Mouse (Mus musculus) natural killer cell, adult 2 months (primary cell): Measurements from ENCODE around the gene Tspan17.

Experiments
- DNase-seq, 2 experiments: peaks; one replicate each; pipeline ENCODE4 v3.0.0; 2022; ENCODE audit warnings: low spot score in 2 of 2

Tspan17 gene

DNA sequence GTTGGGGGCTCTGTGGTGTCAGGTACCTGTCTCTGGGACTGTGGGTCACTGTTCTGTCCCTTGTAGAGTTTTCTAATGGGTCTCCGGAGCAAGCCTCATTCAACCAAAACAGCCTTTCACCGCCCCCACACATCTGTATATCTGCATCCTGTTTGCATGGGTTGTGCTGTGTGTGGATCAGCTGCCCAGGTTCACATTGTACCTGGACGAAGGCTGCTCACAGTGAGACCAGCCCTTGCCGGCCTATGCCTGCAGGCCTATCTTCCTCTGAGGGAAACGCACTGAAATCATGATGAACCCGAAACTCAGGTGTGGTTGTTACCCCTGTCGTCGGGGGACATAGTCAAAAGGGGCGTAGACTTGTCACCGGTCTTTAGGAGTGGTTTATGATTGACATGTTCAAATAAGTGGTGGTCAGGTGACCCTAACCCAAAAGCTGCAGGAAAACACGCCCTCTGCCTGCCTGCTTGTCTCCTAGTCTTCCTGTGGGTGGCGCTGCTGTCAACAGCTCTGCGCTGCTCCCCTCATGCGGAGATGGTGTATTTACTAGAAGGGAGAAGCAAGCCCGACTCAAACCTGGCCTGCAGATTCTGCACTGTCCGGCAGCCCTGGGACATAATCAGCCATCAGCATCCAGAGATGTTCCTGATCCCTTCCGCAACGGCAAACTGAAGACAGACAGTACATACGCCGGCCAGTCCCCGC is 16.1 kb downstream of the Tspan17 start:
- DNase-seq: no peak

DNA sequence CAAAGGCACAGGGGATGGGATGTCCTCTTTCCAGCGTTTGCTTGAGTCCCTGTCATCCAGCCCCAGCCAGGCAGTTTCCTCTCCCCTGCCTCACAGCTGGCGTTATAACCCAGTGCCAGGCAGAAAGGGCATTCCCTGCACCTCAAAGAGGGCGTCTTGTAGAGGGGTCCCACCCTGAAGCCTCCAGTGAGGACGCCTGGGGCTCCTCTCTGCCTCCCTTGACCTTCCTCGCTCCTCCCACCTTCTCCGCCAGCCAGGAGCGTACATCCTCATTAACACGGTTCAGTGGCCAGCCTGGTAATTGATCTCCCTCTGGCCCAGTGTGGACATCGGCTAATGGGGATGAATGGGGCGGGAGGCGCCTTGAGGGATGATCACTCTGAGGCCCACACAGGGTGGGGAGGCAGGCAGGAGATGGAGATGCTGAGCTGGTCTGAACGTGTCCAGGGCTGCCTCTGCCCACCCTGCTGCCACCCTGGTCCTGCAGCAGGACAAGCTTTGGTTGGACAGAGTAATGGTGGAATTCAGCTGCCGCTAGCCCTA is 17.3 kb downstream of the Tspan17 start:
- DNase-seq: no peak

DNA sequence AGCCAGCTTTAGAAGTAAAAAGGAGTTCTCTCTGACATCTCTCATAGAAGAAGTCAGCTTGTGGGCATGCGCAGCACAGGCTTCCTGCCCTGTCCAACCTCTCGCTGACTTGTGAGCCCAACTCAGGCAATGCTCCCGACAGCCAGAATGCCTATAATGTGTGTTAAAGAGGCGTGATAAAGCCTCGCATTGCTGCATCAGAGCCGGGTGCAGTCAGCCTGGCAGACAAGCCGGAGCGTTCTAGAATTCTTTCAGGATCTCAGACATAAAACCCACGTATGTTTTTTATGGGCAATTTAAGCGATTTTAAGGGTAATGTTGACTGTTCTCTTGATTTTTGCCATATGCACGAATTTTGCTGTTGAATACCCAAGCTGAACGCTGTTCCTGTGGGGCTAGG is 18.9 kb downstream of the Tspan17 start:
- DNase-seq: no peak

DNA sequence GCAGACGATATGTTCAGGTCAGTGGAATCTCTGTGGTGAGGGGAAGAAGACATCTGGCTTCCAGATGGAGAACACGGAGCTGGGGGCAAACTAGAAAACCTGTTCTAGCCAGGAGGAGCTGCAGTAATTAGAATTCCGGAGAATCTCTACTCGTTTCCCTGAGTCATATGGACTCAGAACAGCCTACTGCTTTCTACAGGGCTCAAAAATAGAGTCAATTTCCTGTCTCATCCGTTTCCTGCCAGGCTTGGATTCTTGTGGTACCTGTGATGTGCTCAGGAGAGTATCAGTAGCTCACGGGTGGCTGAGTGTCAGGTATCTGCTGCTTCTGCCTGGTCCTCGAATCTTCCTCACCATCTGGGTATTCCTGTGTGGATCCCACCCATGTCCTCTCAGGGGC is 22.3 kb downstream of the Tspan17 start:
- DNase-seq: no peak

DNA sequence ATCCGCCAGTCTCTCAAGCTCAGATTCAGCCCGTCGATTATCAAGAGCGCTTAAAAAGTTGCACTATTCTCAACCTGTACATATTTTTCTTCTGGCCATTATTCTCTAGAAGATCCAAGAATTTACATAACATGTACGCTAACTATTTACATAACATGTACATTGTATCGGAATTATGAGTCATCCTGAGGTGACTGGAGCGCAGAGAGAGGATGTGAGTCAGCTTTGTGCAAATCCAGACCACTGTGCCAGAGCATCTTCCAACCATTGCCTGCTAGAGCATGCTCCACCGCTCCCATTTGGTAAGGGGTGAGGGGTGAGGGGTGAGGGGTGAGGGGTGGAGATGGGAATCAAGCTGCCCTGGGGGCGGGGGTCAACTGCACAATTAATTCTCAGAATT is 24.2 kb downstream of the Tspan17 start:
- no peak for DNase-seq

DNA sequence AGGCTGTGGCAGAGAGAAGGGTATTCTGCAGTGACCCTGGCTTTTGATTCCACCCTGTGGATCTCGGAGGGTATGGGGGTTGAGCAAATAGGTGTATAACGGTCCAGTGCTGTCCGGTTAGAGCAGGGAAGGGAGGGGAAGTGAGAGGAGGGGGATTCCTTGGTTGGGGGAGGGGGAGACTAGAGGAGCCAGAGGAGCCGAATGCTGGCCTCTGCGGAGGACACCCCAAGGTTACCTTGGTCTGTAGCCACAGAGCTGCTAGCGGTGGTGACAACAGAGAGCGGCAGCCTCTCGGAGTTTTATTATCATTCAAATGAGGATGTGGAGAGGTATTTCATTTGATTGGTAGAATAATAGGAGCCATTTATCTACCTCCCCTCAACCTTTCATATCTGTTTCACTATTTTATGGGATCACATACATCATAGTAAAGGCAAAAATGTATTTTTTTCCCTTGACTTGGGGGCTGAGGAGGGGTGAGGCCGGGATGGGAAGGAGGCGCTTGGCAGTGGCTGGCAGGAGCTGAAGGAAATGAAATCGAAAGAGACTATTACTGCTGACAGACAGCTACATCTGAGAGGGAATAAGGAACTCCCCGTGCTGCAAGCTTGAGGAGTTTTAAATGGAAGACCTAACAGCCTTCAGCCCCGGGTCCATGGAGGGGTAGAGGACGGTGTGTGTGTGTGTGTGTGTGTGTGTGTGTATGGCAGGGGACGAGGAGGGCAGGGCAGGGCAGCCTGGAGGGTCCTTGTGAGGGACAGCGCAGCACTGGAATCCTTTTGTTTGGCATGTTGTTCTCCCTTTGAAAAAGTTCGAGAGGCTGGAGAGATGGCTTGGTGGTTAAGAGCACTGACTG is 29.4 kb downstream of the Tspan17 start:
- DNase-seq: no peak

DNA sequence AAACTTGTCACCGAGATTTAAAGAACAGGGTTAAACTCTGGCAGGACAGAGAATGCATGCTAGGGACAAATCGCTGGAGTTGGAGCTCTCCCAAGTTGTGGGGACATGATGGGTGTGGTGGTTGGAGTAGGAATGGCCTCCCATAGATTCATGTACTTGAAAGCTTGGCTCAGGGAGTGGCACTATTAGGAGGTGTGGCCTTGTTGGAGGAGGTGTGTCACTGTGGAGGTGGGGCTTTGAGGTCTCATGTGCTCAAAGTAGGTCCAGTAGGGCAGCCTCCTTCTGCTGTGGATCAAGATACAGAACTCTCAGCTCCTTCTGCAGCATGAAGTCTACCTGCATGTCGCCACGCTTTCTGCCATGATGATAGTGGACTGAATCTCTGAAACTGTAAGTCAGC is 31.9 kb downstream of the Tspan17 start:
- no peak for DNase-seq

DNA sequence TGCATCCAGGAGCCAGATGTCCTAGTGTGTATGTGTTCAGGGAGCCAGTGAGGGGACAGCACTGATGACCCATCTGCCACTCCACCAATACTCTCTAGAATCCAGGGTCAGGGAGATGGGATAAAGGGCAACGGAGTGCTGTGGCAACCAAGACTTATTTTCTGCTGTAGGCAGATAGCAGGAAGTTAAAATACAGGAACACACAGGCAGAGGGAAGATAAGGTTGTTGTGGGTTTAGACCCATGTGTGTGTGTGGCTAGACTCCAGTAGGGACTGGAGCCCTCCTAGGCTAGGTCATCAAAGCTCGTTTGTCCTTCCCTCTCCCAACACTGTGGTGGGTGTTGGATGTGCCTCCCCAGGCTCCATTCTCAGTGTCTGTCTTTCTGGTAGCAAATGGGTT is 32.8 kb downstream of the Tspan17 start:
- no peak for DNase-seq

DNA sequence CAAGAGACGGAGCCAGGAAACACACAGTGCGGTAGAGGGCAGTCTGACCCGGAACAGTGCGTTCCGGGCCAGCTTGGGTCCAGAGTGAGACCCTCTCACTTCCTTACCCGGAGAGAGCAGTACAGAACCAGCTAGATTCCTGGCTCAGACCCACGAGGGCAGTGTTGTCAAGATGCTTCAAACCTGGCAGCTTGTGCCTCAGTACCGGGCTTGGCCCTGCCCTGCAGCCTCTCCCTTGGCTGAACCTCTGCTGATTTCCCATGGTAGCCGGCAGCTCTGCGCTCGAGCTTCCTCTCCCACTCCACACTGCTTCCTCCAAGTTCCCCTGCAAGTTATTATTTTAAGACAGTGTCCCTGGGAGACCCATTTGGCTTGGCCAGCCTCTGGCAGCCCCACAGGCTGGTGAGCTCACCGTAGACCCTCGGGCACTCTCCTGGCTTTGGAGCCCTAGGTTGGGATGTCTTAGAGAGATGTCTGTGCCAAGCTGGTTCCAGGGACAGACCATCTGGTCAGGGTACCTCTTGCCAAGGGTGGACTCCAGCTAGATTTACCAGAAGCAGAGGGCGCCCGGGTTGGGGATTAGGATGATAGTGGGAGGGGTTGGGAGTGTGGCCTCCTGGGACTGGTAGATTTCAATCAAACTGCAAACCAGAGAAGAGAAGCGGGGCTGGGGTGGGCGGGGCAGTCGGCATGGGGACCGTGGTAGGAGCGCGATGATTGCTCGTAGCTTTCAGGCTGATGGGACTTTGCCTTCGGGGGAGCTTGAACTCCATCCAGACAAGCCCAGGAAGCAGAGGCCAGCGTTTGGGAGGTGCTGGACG is 35.1 kb downstream of the Tspan17 start:
- DNase-seq: no peak

DNA sequence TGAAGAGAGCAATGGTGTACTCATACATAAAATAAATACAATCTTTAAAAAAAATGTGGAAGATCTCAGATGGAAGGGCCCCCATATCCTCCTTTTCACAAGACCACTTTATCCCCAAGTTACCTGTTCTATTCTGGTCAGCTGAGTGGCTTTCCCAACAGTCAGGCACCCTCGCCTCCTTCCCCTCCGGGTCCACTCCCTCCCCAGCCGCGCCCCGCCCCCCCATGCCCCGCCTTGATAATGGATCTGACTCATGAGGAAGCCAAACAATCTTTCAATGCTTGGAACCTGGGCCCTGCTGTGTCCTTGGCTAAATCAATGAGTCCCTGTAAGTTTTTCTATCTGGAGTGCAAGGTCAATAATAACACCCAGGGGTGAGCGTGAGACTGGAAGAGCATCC is 38.8 kb downstream of the Tspan17 start:
- no peak for DNase-seq

DNA sequence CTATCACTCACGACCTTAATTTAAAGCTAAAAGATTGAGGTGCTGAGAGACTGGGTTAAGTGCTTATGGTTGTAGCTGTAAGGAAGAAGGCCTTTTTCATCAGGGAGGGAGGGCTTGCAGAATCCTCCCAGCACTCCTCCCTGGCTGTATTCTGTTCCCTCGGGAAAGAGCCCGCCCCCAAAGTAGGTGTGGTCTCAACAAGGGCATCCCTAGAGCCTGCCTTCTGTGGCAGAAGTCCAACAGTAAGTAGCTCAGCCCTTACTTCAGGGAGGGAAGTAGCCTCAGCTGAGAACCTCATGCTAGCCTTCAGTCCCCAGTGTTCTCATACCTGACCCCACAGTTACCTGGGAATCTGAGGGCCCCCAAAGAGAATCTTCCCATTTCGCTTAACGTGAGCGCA is 39.3 kb downstream of the Tspan17 start:
- no peak for DNase-seq

DNA sequence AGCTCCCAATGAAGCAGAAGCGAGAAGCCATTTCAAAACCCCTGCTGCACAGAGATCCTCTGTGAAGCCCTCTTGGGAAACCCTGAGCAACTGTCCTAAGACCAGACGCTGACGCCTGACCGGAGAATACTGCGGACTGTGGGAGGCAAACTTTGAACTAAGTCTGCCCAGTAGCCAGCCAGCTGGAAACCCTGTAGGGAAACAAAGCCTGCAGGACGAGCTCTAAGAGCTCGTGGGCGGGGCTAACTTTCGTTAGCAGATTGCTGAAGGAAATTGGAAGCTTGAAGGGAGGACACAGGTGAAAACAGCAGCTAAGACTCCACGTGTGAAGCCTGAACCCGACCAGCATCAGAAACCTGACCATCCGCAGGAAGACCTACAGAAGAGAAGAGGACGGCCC is 40.3 kb downstream of the Tspan17 start:
- no peak for DNase-seq

DNA sequence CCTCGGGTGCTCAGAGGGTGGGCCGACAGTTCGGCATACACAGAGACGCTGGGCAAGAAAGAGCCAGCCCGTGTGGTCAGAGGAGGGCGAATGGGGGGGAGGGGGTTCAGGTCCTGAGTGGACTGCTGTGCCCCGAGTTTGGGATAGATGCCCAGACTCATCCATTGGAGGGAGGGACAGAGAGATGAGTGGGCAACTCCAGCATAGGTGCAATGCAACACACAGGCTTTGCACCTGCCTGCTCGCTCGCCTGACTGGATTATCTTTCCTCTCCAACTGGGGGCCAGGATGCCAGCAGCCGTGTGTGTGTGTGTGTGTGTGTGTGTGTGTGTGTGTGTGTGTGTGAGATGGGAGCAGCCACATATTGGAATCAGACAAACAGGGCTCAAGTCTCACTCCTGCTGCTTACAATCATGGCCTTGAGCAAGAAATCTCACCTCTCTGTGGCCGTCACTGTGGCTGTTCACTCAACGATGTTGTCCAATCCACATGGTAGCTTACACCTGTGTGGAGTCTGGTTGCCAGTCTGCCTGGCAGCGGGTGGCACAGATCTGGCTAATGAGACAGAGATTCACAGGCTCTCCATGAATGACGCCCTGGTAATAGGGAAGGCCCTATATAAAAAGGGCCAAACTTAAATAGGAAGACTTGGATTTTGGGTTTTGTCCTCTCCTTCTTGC is 47.3 kb downstream of the Tspan17 start:
- DNase-seq: no peak

DNA sequence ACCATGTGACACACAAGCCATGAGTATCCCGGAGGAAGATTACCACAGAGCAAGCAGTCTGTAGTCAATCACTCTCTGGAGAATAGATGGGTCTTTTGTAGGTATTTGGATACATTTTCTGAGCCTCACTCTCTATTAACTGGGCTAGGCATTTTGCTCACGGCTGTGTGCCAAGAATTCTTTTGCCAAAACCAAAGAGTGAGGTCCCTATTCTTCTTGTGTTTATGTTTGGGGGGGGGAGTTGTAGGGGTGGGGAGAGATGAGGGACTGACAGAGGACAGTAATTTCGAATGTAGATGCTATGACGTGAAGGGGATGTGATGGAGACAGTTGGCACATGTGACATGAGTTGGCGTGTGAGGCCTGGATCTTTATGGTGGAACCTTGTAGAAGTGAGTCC is 47.9 kb downstream of the Tspan17 start:
- no peak for DNase-seq

DNA sequence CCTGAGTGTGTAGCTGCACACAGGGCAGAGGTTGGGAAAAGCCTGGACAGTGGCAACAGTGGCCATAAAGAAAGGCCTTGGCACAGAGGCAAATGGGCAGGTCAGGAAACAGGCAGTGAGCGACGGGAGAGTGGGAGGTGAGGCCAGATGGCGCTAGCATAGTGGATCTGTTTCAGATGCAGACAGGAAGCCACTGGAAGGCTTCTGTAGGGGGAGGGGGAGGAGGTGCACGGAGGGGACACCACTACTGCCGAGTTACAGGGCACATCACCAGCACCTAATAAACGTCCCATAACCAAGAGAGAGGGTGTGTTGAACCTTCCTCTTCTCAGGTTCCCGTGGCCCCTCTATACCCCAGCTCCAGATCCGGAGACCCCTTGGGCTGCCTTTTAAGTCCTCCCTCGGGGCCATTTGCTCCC is 48.3 kb downstream of the Tspan17 start:
- no peak for DNase-seq

DNA sequence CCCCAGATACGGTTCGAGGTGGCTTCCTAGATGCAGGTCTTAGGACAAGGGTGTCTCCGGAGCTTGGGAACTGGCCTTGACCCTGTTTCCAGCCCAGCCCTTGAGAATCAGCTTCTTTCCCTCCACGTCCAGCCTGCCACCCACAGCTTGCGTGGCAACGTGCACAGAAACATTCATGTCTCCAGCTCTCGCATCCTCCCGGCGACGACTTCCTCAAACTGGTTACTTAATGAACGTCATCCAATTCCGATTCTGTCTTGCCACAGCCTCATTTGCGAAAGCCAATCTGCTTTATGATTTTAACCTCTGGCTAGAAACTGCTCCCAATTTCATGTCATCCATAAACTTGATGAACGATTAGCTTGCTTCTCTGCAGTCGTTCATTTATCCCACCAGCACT is 49.4 kb downstream of the Tspan17 start:
- DNase-seq: no peak

DNA sequence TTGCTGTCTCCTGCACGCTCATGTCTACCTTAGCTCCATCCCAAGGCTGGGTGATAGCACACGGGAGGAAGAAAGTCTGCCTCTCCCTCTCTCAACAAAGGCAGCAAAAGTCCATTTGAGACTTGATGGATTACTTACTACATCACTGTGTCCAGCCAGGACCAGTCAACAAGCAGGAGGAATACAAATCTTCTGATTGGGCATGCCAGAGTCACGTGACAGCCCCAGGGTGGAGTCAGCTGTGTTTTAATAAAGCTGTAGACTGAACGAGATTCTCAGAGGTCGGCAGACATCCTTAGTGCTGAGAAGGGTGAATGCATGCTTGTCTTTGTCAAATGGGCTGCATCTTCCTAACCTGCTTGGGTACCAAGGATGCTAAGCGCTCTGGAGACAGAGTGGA is 50.0 kb downstream of the Tspan17 start:
- DNase-seq: no peak

DNA sequence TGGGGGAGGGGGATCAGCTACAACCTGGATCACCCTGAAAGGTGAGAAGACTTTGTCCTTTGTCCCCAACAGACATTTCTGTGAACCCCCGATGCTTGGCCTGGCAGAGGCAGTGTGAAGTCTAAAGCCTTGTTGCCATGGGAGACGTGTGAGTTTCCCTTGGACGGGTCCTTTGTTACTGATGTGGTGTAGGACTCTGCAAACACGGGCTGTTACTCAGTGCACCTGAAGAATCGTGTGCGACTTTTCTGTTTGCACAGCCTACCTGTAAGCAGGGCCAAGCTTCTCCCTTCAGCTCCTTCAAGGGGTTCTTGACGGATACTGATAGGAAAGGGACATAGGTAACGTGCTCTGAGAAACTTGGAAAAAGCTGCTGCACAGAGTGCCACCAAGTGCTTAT is 55.4 kb downstream of the Tspan17 start:
- DNase-seq: no peak
